Mouse (Mus musculus) c-Kit-negative CD71-positive TER-119-positive erythroid progenitor cells, embryonic 14.5 days (primary cell): ENCODE measurements around the gene Inafm1.
"Not testable (repeated sequence)": the region's sequence is repeated elsewhere in the genome, so short reads cannot be mapped to it uniquely, and the experiment has no call there.

Experiments
- DNase-seq: peaks from one replicate; pipeline ENCODE4 v3.0.0-alpha.2; 2013; ENCODE audit warnings: low read depth, low spot score

Gene Inafm1

DNA sequence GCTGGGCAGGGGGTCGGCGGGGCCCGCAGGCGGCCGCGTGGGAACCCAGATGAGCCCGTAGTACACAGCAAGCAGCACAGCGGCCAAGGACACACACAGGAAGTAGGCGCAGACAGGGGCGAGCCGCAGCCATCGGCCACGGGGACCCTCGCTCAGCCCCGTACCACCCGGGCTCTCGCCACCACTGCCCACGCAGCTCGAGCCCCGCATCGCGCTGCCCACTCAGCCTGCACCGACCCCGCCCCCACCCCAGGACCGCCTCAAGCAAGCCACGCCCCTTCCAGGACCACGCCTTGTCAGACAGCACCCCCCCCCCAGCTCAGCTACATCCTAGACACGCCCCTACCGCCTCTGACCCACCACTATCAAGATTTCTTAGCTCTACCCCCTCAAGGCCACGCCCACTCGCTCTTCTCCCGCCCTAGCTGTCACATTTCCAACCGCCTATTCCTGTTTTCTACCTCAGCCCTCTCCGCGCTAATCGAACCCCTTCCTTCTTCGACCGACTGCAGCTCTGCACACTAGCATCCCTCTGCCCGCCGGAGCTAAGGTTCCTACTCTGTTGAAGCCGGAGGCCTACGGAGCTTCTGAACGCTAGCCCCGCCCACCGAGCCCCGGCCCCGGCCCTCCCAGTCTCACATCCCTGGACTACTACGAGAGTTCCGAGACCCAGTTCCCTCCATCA is at the start of gene Inafm1:
Inafm1 (minus strand) TSS at position 537 of the 685 bp plus-strand sequence.
- peak; percentile 83 for DNase-seq

DNA sequence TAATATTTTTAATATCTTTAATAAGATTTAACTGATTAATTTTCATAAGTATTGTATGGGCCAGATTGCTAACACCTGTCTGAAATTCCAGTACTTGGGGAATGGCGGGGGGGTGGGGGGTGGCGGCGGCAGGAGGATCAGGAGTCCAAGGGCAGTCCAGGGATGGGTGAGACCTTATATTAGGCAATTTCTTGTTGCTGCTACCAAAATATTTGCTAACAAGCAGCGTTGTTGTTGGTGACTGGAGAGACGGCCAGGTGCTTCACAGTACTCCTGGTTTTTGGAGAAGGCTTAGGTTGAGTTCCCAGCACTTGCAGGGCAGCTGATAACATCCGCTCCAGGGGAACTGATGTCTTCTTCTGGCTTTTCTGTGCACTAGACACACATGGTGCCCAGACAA is 47.1 kb upstream of the Inafm1 start:
- DNase-seq = no peak

- DNase-seq = no peak
These were observed 45.8 kb upstream of the Inafm1 start for GRCm38 (mm10) chr7:16319216-16319615.

DNA sequence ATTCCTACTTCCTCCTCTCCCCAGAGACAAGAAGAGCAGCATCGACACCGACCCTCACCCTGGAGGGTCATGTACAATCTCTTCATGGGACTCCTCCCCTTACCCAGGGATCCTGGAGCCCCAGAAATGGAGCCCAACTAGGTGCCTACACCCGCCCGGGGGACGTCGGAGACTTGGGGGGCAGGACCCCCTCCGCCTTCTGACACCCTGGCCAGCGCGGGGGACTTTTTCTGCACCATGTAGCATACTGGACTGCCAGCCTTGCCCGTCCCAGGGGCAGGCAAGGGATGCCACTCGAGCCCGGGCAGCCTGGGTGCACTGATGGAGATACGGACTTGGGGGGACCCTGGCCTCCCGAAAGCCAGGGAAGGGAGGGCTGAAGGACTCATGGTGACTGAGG is 43.7 kb upstream of the Inafm1 start:
- DNase-seq = no peak

GRCm38 (mm10) chr7:16315222-16315759 is 41.9 kb upstream of the Inafm1 start:
- DNase-seq = no peak

DNA sequence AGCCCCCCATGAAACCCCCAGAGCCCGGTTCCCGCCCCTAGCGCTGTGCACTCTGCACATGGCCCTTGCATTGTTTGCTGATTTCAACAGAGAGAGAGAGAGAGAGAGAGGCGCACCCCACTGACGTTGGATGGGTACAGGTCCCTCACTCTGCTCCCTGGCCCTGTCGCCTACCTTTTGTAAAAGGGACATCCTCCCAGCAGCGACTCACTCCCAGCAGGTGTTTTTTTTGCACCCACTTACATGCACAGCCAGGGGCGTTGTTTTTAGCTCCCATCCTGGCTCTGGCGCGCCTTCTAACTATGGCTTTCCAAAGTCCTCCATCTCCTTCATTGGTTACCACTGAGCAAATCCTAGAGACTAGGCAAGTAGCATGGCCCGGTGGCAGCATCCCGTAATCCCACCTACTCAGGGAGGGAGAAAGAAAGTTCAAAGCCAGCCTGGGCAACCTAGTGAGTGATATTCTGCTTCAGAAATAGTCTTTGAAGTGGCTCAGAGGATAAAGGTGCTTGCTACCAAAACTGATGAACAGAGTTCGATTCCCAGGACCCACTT is 40.9 kb upstream of the Inafm1 start:
- DNase-seq = no peak

DNA sequence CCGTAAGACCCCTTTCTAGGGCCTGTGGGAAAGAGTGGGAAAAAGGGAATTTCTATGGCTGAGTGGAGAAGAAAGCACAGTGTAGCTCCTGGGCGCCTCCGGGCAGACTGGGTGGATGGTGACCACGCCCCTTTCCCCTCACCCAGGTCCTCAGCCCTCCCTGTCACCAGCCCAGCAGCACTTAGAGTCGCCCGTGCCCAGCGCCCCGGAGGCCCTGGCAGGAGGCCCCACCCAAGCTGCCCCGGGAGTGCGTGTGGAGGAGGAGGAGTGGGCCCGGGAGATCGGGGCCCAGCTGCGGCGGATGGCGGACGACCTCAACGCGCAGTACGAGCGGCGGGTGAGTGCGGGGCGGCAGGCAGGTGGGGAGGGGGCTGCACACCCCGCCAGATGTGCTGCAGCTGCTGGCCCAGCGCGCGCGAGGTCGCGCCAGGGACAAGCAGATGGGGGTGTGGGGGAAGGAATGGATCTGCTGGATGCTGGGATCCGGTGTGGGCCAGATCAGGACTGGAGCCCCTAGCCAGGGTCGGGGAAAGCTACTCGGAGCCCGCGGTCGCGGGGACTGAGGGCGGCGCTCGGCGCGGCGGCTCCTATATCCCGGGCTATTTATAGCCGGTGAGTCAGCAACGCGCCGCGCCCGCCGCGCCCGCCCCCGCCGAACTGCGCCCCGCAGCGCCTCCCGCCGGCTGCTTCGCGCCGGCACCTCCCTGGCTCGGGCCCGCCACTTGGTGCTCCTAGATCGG is 40.2 kb upstream of the Inafm1 start:
- DNase-seq = peak; percentile 73

- DNase-seq = peak; percentile 36
These were observed 39.4 kb upstream of the Inafm1 start for GRCm38 (mm10) chr7:16312672-16313311.

DNA sequence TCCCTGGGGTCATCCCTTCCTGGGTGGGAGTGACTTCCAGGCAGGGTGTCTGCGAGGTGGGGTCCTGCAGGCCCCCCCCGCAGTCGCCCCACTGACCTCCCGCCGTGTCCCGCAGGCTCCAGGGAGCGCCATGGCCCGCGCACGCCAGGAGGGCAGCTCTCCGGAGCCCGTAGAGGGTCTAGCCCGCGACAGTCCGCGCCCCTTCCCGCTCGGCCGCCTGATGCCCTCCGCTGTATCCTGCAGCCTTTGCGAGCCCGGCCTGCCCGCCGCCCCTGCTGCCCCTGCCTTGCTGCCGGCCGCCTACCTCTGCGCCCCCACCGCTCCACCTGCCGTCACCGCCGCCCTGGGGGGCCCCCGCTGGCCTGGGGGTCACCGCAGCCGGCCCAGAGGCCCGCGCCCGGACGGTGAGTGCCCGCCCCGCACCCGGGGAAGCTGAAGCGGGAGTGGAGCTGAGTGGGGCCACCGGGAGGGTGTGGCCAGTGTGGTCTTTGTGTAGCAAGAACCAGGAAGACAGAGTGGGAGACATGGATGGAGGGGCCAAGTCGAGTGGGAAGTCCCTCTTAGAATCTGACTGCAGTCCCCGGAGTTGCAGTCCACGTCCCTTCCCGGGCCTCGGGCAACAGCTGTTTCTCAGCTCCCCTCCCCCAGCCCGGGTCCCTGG is 38.7 kb upstream of the Inafm1 start:
- no peak for DNase-seq

DNA sequence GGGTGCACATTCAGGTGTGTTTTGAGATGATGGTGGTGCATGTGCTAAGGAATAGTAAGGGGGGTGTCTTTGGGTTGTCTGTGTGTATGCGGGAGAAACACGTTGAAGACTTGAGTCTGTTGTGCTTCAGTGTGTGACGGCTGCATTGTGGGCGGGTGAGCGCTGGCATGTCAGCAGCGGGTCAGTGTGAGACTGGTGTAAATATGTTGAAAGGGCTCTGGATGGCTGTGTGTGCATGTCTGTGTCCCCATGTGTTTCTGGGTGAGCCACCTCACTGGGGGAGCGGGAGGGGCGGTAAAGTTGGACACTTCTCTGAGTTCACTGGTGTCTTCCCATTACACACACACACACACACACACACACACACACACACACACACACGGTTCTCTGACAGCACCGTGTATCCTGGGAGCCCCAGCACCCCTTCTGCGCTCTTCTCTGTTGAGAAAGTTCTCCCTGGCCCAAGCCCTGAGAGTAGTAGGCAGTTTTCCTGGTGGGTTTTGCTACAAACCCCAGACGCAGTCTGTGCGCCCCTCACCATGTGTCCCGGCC is 38.1 kb upstream of the Inafm1 start:
- no peak for DNase-seq

DNA sequence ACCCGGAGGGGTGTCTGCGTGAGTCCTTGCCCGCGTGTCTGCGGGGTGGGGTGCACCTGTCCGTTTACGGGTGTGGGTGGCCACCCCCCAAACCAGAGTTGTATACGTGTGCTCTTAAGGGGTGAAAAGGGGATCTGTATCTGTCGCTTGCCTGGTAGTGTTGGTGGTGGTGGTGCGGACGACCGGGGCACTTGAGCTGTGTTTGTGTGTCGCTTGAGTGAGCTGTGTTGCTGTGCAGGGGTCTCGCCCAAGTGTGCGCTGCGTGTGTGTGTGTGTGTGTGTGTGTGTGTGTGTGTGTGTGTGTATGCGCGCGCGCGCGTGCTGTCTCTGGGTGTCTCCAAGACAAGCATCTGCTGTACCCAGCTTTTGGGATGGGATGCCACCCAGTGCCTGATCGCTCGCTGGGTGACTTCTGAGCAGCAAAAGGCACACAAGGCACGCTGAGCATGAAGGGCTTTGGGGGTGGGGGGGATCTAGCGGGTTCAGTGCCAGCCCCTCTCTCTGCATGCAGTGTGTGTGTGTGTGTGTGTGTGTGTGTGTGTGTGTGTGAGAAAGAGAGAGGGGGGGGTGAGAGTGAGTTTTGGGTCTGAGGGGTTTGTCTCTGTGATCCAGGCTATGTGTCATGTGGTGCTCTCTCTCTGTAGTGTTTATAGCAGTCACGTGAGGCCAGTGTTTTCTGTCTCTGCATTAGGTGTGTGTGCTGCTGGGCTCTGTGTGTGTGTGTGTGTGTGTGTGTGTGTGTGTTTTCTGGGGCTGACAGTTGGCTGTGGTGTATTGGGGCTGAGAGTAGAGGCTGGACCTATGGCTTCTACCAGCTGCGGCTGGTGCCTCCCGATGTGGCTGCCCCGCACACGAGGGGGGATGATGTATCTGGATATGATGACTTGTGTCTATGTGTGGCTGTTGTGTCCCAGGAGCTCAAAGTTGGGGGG is 37.4 kb upstream of the Inafm1 start:
- peak; percentile 28 for DNase-seq

GRCm38 (mm10) chr7:16310020-16310520 is 36.7 kb upstream of the Inafm1 start:
- peak; percentile 75 for DNase-seq

DNA sequence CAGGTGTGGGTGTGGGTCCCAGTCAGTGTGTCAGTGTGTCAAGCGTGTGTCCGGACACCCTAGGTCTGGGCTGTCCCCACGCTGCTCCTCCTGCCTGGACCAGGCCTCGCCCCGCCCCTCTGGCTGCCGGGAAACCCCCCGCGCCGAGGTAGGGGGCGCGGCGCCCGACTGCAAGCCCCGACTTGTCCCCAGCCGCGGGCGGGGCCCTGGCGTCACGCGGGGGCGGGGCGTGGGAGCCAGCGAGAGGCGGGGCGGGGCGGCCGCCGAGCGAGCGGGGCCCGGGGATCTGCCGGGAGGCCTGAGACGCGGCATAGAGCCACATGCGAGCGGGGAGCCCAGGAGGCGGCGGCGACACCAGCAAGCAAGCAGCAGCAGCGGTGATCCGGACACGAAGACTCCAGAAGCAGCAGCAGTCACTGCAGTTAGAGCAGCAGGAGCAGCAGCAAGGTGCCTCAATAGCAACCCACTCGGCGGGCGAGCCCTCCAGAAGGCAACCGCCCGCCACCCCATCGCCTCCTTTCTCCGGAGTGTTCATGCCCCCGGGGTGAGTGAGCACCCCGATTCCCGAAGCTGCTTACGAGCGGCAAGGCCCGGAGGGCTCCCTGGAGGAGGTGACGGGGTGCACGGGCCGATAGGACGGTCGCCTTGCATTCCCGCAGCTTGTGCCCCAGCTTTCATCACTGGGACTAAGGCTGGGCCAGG is 36.1 kb upstream of the Inafm1 start:
- peak; percentile 72 for DNase-seq

DNA sequence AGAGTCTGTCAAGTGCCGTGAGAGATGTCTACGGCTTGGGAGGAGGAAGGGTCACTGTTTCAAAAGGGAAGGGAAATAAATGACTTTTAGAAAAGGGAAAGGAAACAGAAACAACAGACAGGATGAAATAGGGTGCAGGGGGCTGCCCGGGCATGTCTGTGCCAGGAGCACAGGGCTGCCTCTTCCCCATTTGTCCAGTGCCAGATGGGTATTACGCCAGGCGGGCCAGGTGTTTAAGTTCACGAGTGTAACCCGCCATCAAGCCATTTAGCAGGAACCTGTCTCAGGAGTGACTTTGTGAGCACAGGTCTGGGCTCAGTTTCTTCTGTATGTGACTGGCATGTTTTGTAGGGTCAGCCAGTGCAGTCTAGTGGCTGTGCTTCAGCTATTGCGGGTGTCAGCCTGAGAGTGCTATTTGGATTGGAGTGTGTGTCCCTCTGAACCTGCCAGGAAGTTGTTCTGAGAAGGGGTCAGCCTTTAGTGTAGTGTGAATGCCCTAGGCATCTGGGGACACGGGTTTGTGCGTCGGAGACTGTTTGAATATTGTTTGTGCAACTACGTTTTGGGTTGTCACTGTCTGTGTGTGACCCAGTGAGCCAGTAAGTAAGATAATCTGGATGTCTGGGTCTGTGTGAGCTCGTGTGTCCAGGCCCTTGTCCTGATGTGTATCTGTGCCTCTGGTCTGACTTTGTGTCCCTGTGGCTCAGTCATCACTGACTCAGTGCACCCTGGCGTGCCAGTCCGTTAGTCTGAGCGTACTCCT is 35.3 kb upstream of the Inafm1 start:
- DNase-seq = no peak

DNA sequence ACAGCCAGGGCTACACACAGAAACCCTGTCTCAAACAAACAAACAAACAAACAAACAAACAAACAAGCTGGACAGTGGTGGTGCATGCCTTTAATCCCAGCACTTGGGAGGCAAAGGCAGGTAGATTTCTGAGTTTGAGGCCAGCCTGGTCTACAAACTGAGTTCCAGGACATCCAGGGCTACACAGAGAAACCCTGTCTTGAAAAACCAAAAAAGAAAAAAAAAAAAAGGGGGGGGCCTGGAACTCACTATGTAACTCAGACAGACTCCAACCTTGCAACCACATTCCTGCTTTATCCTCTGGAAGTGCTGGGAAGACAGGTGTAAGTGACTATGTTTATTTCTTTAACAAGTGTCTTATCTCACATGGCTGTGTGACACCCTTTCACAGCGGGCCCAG is 34.7 kb upstream of the Inafm1 start, which contains the start of gene Bbc3:
Bbc3 (plus strand) TSS at position 301 of the 400 bp plus-strand sequence.
- DNase-seq = not testable (repeated sequence)

DNA sequence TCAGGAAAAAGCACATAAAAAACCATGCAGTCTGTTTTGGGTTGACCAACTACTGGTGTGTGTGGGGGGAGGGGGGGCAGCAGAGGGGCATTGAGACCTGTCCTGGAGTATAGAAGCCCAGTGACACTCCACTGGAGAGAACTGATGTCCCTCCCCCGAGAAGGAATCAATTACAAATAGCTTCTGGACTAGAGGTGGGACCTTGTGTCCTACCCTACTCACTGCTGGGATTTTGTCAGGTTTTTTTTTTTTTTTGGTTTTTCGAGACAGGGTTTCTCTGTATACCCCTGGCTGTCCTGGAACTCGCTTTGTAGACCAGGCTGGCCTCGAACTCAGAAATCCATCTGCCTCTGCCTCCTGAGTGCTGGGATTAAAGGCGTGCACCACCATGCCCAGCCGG is 33.7 kb upstream of the Inafm1 start:
- not testable (repeated sequence) for DNase-seq

DNA sequence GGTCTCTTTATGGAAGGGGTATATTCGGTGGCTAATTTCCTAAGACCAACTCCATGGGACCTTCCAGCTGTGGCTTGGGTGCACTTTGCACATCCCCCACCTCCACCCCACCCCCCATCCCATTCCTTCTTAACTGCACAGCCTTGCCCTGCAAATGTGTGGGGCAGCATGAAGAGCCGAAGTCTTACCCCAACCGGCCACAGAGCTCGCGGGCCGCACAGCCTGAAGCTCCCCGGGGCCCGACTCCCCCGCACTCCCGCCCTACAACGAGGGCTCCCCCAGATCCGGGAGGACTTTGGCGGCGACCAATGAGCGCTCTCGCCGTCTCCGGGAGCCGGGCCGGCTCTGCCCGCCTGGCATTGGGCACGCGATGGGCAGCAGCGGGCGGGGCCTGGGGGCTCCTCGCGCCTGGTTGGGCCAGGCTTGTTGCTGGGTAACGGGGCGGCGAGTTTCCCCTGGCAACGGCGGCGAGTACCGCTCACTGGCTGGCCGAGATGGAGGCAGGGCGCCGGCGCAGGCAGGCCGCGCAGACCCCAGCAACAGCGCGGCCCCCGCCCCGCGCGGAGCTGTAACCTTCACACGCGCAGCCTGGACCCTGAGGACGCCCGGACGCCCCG is 26.1 kb upstream of the Inafm1 start:
- DNase-seq = no peak

GRCm38 (mm10) chr7:16298927-16299326 is 25.5 kb upstream of the Inafm1 start:
- DNase-seq = no peak
